Mouse (Mus musculus): Measurements from ENCODE around the gene Snx32. TPM values are rescaled to one million over a fixed set of nuclear protein-coding genes. Genes with fewer than 3 reads are reported as not detected.
A peak's percentile ranks its signal among the peaks of the same experiment; 100 is the strongest.

Snx32 gene
- polyA plus RNA-seq, 1 experiment: 1.1 TPM

DNA sequence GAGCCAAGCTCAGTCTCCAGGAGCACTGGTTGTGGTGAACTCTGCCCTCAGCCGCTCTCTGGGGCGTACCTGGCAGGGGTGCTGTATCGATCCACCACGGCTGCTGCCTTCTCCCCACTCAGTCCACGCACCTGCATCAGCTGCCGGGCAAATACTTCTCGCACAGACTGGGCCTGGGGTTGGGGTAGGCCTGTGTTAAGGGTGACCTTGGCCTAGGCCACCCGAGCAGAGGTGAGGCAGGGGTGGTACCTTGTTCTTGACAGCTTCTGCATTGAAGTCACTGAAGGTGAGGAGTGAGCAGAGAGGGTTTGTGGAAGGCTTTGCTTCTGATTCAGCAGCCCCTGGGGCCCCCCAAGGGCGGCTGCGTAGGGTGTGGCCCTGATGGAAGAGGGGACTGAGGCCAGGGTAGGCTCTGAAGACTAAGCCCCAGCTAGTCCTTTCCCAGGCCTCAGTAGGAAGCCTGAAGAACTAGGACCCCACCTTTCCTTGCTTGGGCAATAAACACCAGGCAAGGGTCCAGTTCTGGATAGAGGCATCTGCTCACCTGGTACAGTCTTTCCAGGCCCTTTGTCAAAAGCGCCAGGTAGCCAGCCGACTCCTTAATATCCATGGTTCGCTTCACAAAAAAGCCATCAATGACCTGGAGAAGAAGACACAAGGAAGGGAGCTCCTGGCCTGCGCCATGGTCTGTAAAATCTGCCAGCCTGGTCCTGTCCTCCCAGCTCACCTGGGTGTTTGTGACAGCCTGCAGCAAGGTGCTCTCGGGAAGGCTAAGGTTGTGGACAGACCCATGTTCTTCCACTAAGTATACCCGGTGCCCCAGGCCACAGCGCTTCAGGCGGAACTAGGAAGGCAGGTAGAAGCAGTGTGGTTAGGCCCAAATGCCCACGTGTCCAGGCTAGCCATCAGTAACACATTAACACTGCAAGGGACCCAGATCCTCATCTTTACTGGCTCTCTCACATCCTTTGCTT, 26.7 kb downstream of the Snx32 start:
- Histone ChIP-seq H3K4me3 (ENCODE audit: insufficient read depth, poor library complexity, severe bottlenecking) (no peak overlapping the region), H3K27me3 (ENCODE audit: control insufficient read depth, insufficient read depth, insufficient read length) (no peaks in the 10 kb centered on the region), H3K79me3 (ENCODE audit: low read depth) (no peaks in the 10 kb centered on the region), H3K36me3 (ENCODE audit: control insufficient read depth, insufficient read depth) (peaks cover 67% of the 10 kb centered on the region), H3ac (ENCODE audit: control insufficient read depth, insufficient read length, low read depth) (no peak overlapping the region), H3K79me2 (ENCODE audit: control insufficient read depth, insufficient read depth) (peaks cover 24% of the 10 kb centered on the region)
- TF ChIP-seq CTCF (IDR thresholded peaks at IDR 0.05; ENCODE audit: control insufficient read depth, insufficient read depth, insufficient read length) (no peak), CEBPB (IDR thresholded peaks at IDR 0.05; ENCODE audit: low read depth) (no peak), MAX (IDR thresholded peaks at IDR 0.05) (no peak), FOSL1 (IDR thresholded peaks at IDR 0.05; ENCODE audit: insufficient read depth, low read length, poor library complexity, severe bottlenecking) (no peak), MYOD1 (IDR thresholded peaks at IDR 0.05; ENCODE audit: control insufficient read depth, insufficient read length, low read depth) (no peak), USF1 (IDR thresholded peaks at IDR 0.05; ENCODE audit: low read depth) (no peak), MYOG (IDR thresholded peaks at IDR 0.05; ENCODE audit: control insufficient read depth, extremely low read depth, insufficient read length) (no peak)

DNA sequence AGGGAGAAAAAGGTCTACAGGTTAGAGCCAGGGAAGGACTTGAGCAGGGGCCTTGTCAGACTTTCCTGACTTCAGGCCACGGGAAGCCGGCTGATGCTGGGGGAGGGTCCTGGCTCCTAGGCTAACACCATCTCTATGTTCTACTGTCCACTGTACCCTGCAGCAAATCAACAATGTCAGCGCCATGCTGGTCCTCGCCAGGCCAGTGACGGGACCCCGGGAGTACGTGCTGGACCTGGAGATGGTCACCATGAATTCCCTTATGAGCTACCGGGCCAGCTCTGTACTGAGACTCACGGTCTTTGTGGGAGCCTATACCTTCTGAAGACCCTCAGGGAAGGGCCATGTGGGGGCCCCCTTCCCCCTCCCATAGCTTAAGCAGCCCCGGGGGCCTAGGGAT, 28.9 kb downstream of the Snx32 start:
- Histone ChIP-seq H3K79me2 (ENCODE audit: control insufficient read depth, insufficient read depth) (peaks cover 32% of the 10 kb centered on the region), H3K79me3 (ENCODE audit: low read depth) (peaks cover 11% of the 10 kb centered on the region), H3K4me3 (ENCODE audit: insufficient read depth, poor library complexity, severe bottlenecking) (no peak overlapping the region), H3K27me3 (ENCODE audit: control insufficient read depth, insufficient read depth, insufficient read length) (no peaks in the 10 kb centered on the region), H3K36me3 (ENCODE audit: control insufficient read depth, insufficient read depth) (peaks cover 89% of the 10 kb centered on the region), H3ac (ENCODE audit: control insufficient read depth, insufficient read length, low read depth) (no peak overlapping the region)
- TF ChIP-seq MYOD1 (IDR thresholded peaks at IDR 0.05; ENCODE audit: control insufficient read depth, insufficient read length, low read depth) (no peak), FOSL1 (IDR thresholded peaks at IDR 0.05; ENCODE audit: insufficient read depth, low read length, poor library complexity, severe bottlenecking) (no peak), USF1 (IDR thresholded peaks at IDR 0.05; ENCODE audit: low read depth) (no peak), CEBPB (IDR thresholded peaks at IDR 0.05; ENCODE audit: low read depth) (no peak), CTCF (IDR thresholded peaks at IDR 0.05; ENCODE audit: control insufficient read depth, insufficient read depth, insufficient read length) (no peak), MYOG (IDR thresholded peaks at IDR 0.05; ENCODE audit: control insufficient read depth, extremely low read depth, insufficient read length) (no peak), MAX (IDR thresholded peaks at IDR 0.05) (no peak)

DNA sequence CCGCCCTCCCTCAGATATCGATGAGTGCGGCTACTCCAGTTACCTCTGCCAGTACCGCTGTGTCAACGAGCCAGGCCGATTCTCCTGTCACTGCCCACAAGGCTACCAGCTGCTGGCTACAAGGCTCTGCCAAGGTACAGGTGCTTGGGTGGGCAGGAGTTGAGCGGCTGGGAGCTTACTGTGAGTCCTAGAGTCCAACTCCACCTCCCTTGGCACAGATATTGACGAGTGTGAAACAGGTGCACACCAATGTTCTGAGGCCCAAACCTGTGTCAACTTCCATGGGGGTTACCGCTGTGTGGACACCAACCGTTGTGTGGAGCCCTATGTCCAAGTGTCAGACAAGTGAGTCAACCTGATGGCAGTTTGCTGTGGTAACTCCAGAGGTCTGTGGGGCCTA, 30.3 kb downstream of the Snx32 start:
- Histone ChIP-seq H3K36me3 (ENCODE audit: control insufficient read depth, insufficient read depth) (peaks cover 85% of the 10 kb centered on the region), H3K4me3 (ENCODE audit: insufficient read depth, poor library complexity, severe bottlenecking) (no peak overlapping the region), H3K79me2 (ENCODE audit: control insufficient read depth, insufficient read depth) (peaks cover 40% of the 10 kb centered on the region), H3K79me3 (ENCODE audit: low read depth) (peaks cover 22% of the 10 kb centered on the region), H3K27me3 (ENCODE audit: control insufficient read depth, insufficient read depth, insufficient read length) (no peaks in the 10 kb centered on the region), H3ac (ENCODE audit: control insufficient read depth, insufficient read length, low read depth) (no peak overlapping the region)
- TF ChIP-seq CEBPB (IDR thresholded peaks at IDR 0.05; ENCODE audit: low read depth) (no peak), MYOD1 (IDR thresholded peaks at IDR 0.05; ENCODE audit: control insufficient read depth, insufficient read length, low read depth) (peak; percentile 52)

DNA sequence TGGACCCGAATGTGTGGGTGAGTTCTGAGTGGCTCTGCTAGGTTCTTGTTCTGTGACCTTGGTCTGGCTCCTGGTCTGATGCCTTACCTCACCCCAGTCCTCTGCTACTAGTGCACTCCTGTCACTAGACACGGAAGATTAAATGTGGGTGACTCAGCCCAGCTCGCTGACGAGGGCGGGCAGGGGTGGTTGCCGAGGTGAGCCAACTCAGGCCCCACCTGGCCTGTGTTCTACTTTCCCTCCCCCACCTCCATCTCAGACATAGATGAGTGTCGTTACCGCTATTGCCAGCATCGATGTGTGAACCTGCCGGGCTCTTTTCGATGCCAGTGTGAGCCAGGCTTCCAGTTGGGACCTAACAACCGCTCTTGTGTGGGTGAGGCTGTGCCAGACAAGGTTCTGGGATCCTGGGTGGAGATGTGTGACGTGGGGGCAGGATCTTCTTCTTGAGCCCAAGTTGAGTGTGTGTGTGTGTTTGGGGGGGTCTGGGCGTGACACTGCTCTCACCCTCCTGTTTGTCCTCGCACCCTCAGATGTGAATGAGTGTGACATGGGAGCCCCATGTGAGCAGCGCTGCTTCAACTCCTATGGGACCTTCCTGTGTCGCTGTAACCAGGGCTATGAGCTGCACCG, 32.6 kb downstream of the Snx32 start:
- Histone ChIP-seq H3K79me3 (ENCODE audit: low read depth) (peaks cover 25% of the 10 kb centered on the region), H3K79me2 (ENCODE audit: control insufficient read depth, insufficient read depth) (peaks cover 49% of the 10 kb centered on the region), H3K27me3 (ENCODE audit: control insufficient read depth, insufficient read depth, insufficient read length) (no peaks in the 10 kb centered on the region), H3K36me3 (ENCODE audit: control insufficient read depth, insufficient read depth) (peaks cover 63% of the 10 kb centered on the region), H3K4me3 (ENCODE audit: insufficient read depth, poor library complexity, severe bottlenecking) (no peak overlapping the region), H3ac (ENCODE audit: control insufficient read depth, insufficient read length, low read depth) (no peak overlapping the region)
- TF ChIP-seq CEBPB (IDR thresholded peaks at IDR 0.05; ENCODE audit: low read depth): no peak
- no peak for TF ChIP-seq MYOG (IDR thresholded peaks at IDR 0.05; ENCODE audit: control insufficient read depth, extremely low read depth, insufficient read length)
- no peak for TF ChIP-seq MAX (IDR thresholded peaks at IDR 0.05)
- no peak for TF ChIP-seq USF1 (IDR thresholded peaks at IDR 0.05; ENCODE audit: low read depth)
- no peak for TF ChIP-seq MYOD1 (IDR thresholded peaks at IDR 0.05; ENCODE audit: control insufficient read depth, insufficient read length, low read depth)
- no peak for TF ChIP-seq FOSL1 (IDR thresholded peaks at IDR 0.05; ENCODE audit: insufficient read depth, low read length, poor library complexity, severe bottlenecking)
- TF ChIP-seq CTCF (IDR thresholded peaks at IDR 0.05; ENCODE audit: control insufficient read depth, insufficient read depth, insufficient read length): no peak

DNA sequence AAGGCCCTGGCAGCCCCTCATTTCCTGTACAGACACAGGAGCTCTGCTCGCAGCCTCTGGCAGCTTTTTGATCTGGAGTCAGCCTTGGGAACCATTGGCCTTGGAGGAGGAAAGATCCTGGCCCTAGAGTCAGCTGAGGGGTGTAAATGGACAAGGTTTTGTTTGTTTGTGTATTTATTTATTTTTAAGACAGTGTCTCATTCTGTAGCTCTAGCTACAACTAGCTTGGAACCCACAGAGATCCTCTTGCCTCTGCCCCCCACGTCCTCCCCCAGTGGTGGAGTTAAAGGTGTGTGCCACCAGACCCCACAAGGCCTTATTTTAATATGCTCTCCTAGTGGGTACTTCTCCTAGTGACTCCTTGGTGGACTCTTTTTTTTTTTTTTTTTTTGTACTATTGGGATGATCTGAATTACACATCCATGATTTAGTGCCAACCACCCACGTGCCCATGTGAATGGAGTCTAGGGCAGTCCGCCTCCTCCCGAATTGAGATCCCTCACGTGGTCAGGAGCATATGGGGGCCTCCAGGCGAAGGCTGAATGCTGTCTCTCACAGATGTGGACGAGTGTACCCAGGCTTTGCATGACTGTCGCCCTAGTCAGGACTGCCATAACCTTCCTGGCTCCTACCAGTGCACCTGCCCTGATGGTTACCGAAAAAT, 33.2 kb downstream of the Snx32 start:
- no peak overlapping the region for H3ac ChIP-seq (ENCODE audit: control insufficient read depth, insufficient read length, low read depth)
- H3K36me3 ChIP-seq (ENCODE audit: control insufficient read depth, insufficient read depth): peaks cover 57% of the 10 kb centered on the region
- TF ChIP-seq USF1 (IDR thresholded peaks at IDR 0.05; ENCODE audit: low read depth): peak; percentile 1
- no peak for TF ChIP-seq CEBPB (IDR thresholded peaks at IDR 0.05; ENCODE audit: low read depth)
- TF ChIP-seq MYOD1 (IDR thresholded peaks at IDR 0.05; ENCODE audit: control insufficient read depth, insufficient read length, low read depth): no peak
- H3K27me3 ChIP-seq (ENCODE audit: control insufficient read depth, insufficient read depth, insufficient read length): no peaks in the 10 kb centered on the region
- no peak overlapping the region for H3K4me3 ChIP-seq (ENCODE audit: insufficient read depth, poor library complexity, severe bottlenecking)
- H3K79me2 ChIP-seq (ENCODE audit: control insufficient read depth, insufficient read depth): peaks cover 49% of the 10 kb centered on the region
- H3K79me3 ChIP-seq (ENCODE audit: low read depth): peaks cover 25% of the 10 kb centered on the region
